Mouse (Mus musculus) ES-E14 (cell line): ENCODE data around the gene Xkr8. TPM values are rescaled to one million over a fixed set of nuclear protein-coding genes. Genes with fewer than 3 reads are reported as not detected.

ENCODE experiments used
- DNase-seq: peaks from one replicate; pipeline ENCODE4 v3.0.0-alpha.2; 2013; ENCODE audit warnings: low read depth, low spot score
- H3K27ac ChIP-seq: 2 replicates; pipeline ENCODE4 v1.5.1; 2012; ENCODE audit warnings: low read depth, mild to moderate bottlenecking, low read length, moderate library complexity, mixed read lengths; ENCODE audit not compliant: poor library complexity, insufficient read depth, severe bottlenecking
- H3K36me3 ChIP-seq: 2 replicates; pipeline ENCODE4 v1.6.1; 2012; ENCODE audit warnings: mild to moderate bottlenecking, low read length, moderate library complexity, mixed read lengths; ENCODE audit not compliant: control insufficient read depth, poor library complexity, insufficient read depth, severe bottlenecking
- H3K4me1 ChIP-seq, 2 experiments: fragments of 150-350 bp in 1 of 2; sonication (generic) in 1 of 2; 2 replicates each; pipeline ENCODE4 v1.6.1; 2012; ENCODE audit warnings: low read length in 2 of 2, mild to moderate bottlenecking in 1 of 2, mixed read lengths in 1 of 2; ENCODE audit not compliant: control insufficient read depth in 2 of 2, insufficient read depth in 2 of 2, poor library complexity in 1 of 2
- H3K4me3 ChIP-seq, 2 experiments: fragments of 150-350 bp in 1 of 2; sonication (generic) in 1 of 2; 2 replicates each; pipeline ENCODE4 v1.5.1; 2012; ENCODE audit warnings: low read length in 2 of 2, low read depth in 1 of 2, mild to moderate bottlenecking in 1 of 2, mixed read lengths in 1 of 2; ENCODE audit not compliant: insufficient read depth in 1 of 2, poor library complexity in 1 of 2, severe bottlenecking in 1 of 2
- H3K9ac ChIP-seq: 2 replicates; pipeline ENCODE4 v1.6.1; 2012; ENCODE audit warnings: low read depth, mild to moderate bottlenecking, low read length, mixed read lengths; ENCODE audit not compliant: poor library complexity, insufficient read depth, severe bottlenecking
- H3K9me3 ChIP-seq: fragments of 150-350 bp; sonication (generic); 2 replicates; pipeline ENCODE4 v1.6.1; 2012; ENCODE audit warnings: low read depth, mild to moderate bottlenecking, low read length; ENCODE audit not compliant: control insufficient read depth, insufficient read depth
- CHD2 ChIP-seq: IDR thresholded peaks from 2 replicates; pipeline ENCODE4 v1.6.1; 2014; ENCODE audit warnings: mild to moderate bottlenecking, low read depth, low read length, inconsistent platforms
- HCFC1 ChIP-seq: IDR thresholded peaks from 2 replicates; pipeline ENCODE4 v1.6.1; 2012; ENCODE audit warnings: low read length, inconsistent platforms, borderline replicate concordance; ENCODE audit not compliant: insufficient read depth
- MAFK ChIP-seq: IDR thresholded peaks from 2 replicates; pipeline ENCODE4 v1.6.1; 2014; ENCODE audit warnings: mild to moderate bottlenecking, low read depth, low read length, inconsistent platforms; ENCODE audit not compliant: insufficient read depth
- ZC3H11A ChIP-seq: IDR thresholded peaks from 2 replicates; pipeline ENCODE4 v1.6.1; 2012; ENCODE audit warnings: low read depth, mild to moderate bottlenecking, inconsistent platforms, low read length, borderline replicate concordance
- ZNF384 ChIP-seq: IDR thresholded peaks from 2 replicates; pipeline ENCODE4 v1.6.1; 2012; ENCODE audit warnings: low read depth, low read length, inconsistent platforms
- in situ Hi-C, 2 experiments: fragments of 600-800 bp; cut with MboI; formaldehyde crosslinking; loops; one replicate each; pipeline ENCODE4 v1.15.1; 2025; ENCODE audit warnings: low sequenced_read_pairs in 2 of 2, inconsistent platforms in 1 of 2; ENCODE audit not compliant: unreplicated experiment in 2 of 2
- total RNA-seq: library from RNA; depleted of rRNA; stranded (reverse); fragments of 300-350 nt; gene quantifications from 2 replicates; pipeline ENCODE4 v1.2.3, GENCODE M21; 2012

Xkr8 gene
- total RNA-seq, 1 experiment, result 9.6 TPM

- H3K4me1 ChIP-seq, result peaks cover 0 to 20% of the 10 kb centered on the region in 2 experiments; a peak in 2 of 4 replicates
- H3K9ac ChIP-seq, result no peak overlapping the region
- TF ChIP-seq ZNF384 (no peak), MAFK (no peak), HCFC1 (no peak), ZC3H11A (no peak), CHD2 (no peak)
- peak overlapping the region; percentile 73 for H3K27ac ChIP-seq
- peaks cover 2% of the 10 kb centered on the region; the same call in 1 of the 2 replicates for H3K36me3 ChIP-seq
- DNase-seq, result no peak
- H3K9me3 ChIP-seq, result no peaks in the 10 kb centered on the region
- no peak overlapping the region for H3K4me3 ChIP-seq
- in situ Hi-C loops, result no loop called here
These were observed 16.4 kb upstream of the Xkr8 start for GRCm38 (mm10) chr4:132748778-132749177.

- in situ Hi-C loops, result no loop called here
- no peak for DNase-seq
- no peak overlapping the region for H3K4me3 ChIP-seq
- no peaks in the 10 kb centered on the region for H3K9me3 ChIP-seq
- H3K9ac ChIP-seq, result peak overlapping the region; percentile 26; the same call in 1 of the 2 replicates
- H3K4me1 ChIP-seq, result peaks cover 0 to 22% of the 10 kb centered on the region in 2 experiments; a peak in 2 of 4 replicates
- H3K36me3 ChIP-seq, result peaks cover 2% of the 10 kb centered on the region; the same call in 1 of the 2 replicates
- no peak for TF ChIP-seq HCFC1
- TF ChIP-seq CHD2, result no peak
- no peak for TF ChIP-seq MAFK
- no peak for TF ChIP-seq ZNF384
- TF ChIP-seq ZC3H11A, result no peak
- H3K27ac ChIP-seq, result peak overlapping the region; percentile 17; the same call in 1 of the 2 replicates
These were observed 15.4 kb upstream of the Xkr8 start for GRCm38 (mm10) chr4:132747664-132748259.

DNA sequence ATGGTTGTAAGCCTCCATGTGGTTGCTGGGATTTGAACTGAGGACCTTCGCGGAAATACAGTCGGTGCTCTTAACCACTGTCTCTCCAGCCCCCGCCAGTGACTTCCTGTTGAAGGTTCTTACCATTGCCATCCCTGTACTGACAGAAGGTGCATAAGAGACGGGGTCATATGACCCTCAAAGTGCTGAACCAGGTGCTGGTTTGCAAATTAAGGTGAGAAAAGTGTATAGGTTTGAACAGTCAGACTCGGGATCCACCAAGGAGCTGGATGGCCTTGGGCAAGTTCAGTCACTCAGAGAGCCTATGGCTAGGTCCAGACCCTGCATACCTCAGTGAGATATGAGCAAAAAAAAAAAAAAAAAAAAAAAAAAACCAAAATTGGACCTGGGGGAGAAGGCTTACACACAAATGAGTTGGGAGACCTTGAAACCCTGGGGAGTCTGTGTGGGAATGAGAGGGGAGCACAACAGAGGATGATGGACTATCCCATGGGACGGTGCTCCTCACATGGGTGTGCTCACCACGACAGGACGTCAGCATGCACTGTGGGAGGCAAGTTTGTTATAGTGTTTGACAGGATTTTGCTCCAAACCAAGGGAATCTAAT lies 14.7 kb upstream of the Xkr8 start:
- DNase-seq, result no peak
- peaks cover 2% of the 10 kb centered on the region; the same call in 1 of the 2 replicates for H3K36me3 ChIP-seq
- peak overlapping the region; percentile 14; the same call in 1 of the 2 replicates for H3K27ac ChIP-seq
- in situ Hi-C loops, result no loop called here
- TF ChIP-seq MAFK (no peak), ZNF384 (peak; percentile 75; the same call in 1 of the 2 replicates), HCFC1 (no peak), CHD2 (no peak), ZC3H11A (no peak)
- peaks cover 0 to 22% of the 10 kb centered on the region in 2 experiments; a peak in 2 of 4 replicates for H3K4me1 ChIP-seq
- H3K9ac ChIP-seq, result no peak overlapping the region; the same call in 1 of the 2 replicates
- no peak overlapping the region for H3K4me3 ChIP-seq
- H3K9me3 ChIP-seq, result no peaks in the 10 kb centered on the region

- in situ Hi-C loops, result no loop called here
- peaks cover 2% of the 10 kb centered on the region; the same call in 1 of the 2 replicates for H3K36me3 ChIP-seq
- no peaks in the 10 kb centered on the region for H3K9me3 ChIP-seq
- no peak overlapping the region for H3K27ac ChIP-seq
- peaks cover 0 to 22% of the 10 kb centered on the region in 2 experiments; a peak in 2 of 4 replicates for H3K4me1 ChIP-seq
- DNase-seq, result no peak
- TF ChIP-seq HCFC1 (no peak), MAFK (no peak), ZNF384 (no peak), CHD2 (no peak), ZC3H11A (no peak)
- no peak overlapping the region for H3K9ac ChIP-seq
- H3K4me3 ChIP-seq, result no peak overlapping the region
These were observed 11.9 kb upstream of the Xkr8 start for GRCm38 (mm10) chr4:132743992-132744911.
